Mouse (Mus musculus) thymus, adult 2 months (tissue): ENCODE measurements around the gene Tmem63c. TPM values are rescaled to one million over a fixed set of nuclear protein-coding genes. Genes with fewer than 3 reads are reported as not detected.

Experiments
- DNase-seq: peaks from one replicate; pipeline ENCODE4 v3.0.0; 2021
- H3K27ac ChIP-seq: fragments of 200-500 bp; 2 replicates; pipeline ENCODE4 v1.5.1; 2012; ENCODE audit warnings: low read length, control low read depth; ENCODE audit not compliant: control insufficient read depth, insufficient read depth
- H3K27me3 ChIP-seq: fragments of 200-500 bp; 2 replicates; pipeline ENCODE4 v1.6.1; 2012; ENCODE audit warnings: mild to moderate bottlenecking, low read length, moderate library complexity, mixed read lengths; ENCODE audit not compliant: control insufficient read depth, insufficient read depth
- H3K36me3 ChIP-seq: fragments of 200-500 bp; 2 replicates; pipeline ENCODE4 v1.6.1; 2012; ENCODE audit warnings: mild to moderate bottlenecking, low read length, moderate library complexity; ENCODE audit not compliant: control insufficient read depth, insufficient read depth
- H3K4me1 ChIP-seq: fragments of 200-500 bp; replicated peaks from 2 replicates; pipeline ENCODE4 v1.6.1; 2012; ENCODE audit warnings: low read length; ENCODE audit not compliant: control insufficient read depth, insufficient read depth
- H3K4me3 ChIP-seq: fragments of 200-500 bp; 2 replicates; pipeline ENCODE4 v1.5.1; 2012; ENCODE audit warnings: mild to moderate bottlenecking, low read length, control low read depth, moderate library complexity; ENCODE audit not compliant: control insufficient read depth, insufficient read depth
- CTCF ChIP-seq: fragments of 200-500 bp; IDR thresholded peaks from 2 replicates; pipeline ENCODE4 v1.5.1; 2012; ENCODE audit warnings: mild to moderate bottlenecking, control low read depth, low read length, moderate library complexity, borderline replicate concordance; ENCODE audit not compliant: control insufficient read depth, poor library complexity, insufficient read depth; ENCODE audit errors: extremely low read depth
- POLR2A ChIP-seq: fragments of 200-500 bp; IDR thresholded peaks from 2 replicates; pipeline ENCODE4 v1.6.1; 2012; ENCODE audit warnings: mild to moderate bottlenecking, low read length, control low read depth, moderate library complexity; ENCODE audit not compliant: control insufficient read depth, poor library complexity, insufficient read depth; ENCODE audit errors: extremely low read depth
- WGBS: fragments of 180-500 bp; shearing (Covaris S2); methylation state at CpG from one replicate; pipeline ENCODE4 v1.1.7; 2018; 5-methylcytosine and 5-hydroxymethylcytosine counted together
- polyA plus RNA-seq: library from polyadenylated mRNA; depleted of rRNA; stranded (reverse); fragments of >200 nt; gene quantifications from 2 replicates; pipeline ENCODE4 v1.2.3, GENCODE M21; 2012

Gene Tmem63c
- polyA plus RNA-seq, 1 experiment, result 0.58 TPM

DNA sequence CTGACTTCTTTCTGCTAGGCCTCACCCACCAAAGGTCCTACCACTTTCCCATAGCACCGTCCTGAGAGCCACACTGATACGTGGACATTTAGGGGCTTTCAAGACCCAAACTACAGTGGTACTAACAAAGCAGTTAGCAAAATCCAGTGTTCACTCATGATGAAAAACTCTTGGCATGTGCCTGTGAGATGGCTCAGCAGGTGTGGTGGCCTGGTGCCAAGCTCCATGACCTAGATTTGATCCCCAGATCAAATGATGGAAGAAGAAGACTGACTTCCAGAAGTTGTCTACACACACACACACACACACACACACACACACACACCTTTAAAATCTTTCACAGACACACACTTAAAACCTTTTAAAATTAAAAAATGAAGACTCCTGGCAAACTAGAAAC lies 2.4 kb upstream of the Tmem63c start:
- no peak overlapping the region for H3K4me3 ChIP-seq
- DNase-seq, result no peak
- TF ChIP-seq CTCF (no peak), POLR2A (no peak)
- 86% methylated on average over 2 of the region's 2 CpGs for WGBS
- no peaks in the 10 kb centered on the region for H3K27me3 ChIP-seq
- no peaks in the 10 kb centered on the region for H3K36me3 ChIP-seq
- H3K4me1 ChIP-seq, result no peaks in the 10 kb centered on the region
- H3K27ac ChIP-seq, result no peak overlapping the region

DNA sequence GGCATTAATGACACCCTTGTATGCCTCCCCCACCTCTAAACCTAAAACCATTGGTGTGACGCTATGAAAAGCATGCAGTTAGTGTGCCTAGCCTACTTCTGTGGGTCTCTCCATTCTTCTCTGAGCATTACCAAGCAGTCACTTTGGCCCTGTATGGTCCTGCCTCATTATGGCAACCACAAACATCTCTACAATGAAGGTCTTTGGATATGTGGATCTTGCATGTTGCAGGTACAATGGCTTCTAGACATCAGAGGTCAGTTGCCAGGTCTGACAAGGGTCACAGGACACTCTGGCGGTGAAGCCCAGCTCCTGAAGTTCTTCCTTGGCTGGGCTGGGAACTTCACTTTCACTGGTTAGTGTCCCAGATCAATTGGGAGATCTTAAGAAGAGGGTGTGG lies 866 bp downstream of the Tmem63c start:
- no peaks in the 10 kb centered on the region for H3K4me1 ChIP-seq
- 85% methylated on average over 2 of the region's 2 CpGs for WGBS

DNA sequence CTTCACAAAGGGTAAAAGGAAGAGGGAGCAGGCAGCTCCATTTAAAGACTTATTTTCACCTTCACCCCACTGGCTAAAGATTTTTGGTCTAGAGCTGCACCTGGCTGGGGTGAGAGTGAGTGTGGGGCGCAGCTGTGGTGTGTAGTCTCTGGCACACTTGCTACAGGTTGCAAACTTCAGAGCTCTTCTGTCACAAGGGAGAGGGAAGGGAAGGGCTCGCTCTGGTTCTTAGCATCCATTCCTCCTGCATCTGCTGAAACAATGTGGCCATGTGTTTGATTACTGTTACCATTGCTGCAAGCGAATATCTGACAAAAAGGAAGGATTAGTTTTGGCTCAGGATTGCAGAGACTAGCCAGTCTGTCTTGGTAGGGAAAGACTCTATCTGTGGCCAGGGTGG lies 2.3 kb downstream of the Tmem63c start:
- TF ChIP-seq CTCF, result no peak
- TF ChIP-seq POLR2A, result no peak
- no peak overlapping the region for H3K27ac ChIP-seq
- H3K4me1 ChIP-seq, result no peaks in the 10 kb centered on the region
- H3K27me3 ChIP-seq, result no peaks in the 10 kb centered on the region
- no peak for DNase-seq
- 85% methylated on average over 3 of the region's 3 CpGs for WGBS
- no peaks in the 10 kb centered on the region for H3K36me3 ChIP-seq
- no peak overlapping the region for H3K4me3 ChIP-seq

More for the DNA sequence above, 866 bp downstream of the Tmem63c start:
- Histone ChIP-seq H3K27ac (no peak overlapping the region), H3K4me3 (no peak overlapping the region), H3K36me3 (no peaks in the 10 kb centered on the region), H3K27me3 (no peaks in the 10 kb centered on the region)
- TF ChIP-seq POLR2A (no peak), CTCF (no peak)
- DNase-seq, result no peak

DNA sequence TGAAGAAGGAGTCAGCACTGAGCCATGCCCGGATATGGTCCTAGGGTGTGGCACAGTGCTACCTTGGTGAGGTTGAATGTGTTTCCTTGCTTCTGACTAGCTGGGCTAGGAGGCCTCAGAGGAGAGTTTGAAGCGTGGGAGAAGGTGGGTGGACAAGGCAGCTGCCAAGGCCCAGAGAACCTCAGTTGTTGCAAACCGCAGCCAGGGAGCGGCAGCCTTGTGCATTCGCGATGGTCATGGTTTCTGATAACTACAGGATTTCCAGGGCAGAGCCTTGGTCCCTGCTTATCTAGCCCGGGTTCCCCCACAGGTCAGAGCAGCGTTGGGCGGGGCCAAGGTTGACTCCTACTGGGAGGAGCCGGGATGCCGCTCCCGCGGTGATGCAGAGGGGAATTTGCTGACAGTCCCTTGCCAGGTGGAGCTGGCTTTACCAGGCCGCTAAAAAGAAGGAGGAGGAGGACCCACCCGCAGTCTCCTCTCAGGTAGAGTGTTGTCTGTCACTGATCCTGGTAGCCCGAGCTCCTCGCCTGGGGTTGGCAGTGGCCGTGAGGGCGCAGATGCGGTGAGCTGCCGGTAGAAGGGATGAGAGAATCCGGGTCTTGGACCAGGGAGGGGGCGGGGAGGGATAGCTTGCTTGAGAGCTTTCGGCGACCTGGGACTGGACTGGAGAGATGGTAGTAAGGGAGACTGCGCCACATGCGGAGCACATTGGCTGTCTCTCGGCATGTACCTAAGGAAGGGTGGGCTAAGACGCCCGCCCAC lies 5.2 kb downstream of the Tmem63c start:
- Histone ChIP-seq H3K4me1 (no peaks in the 10 kb centered on the region), H3K27me3 (no peaks in the 10 kb centered on the region), H3K27ac (no peak overlapping the region), H3K4me3 (no peak overlapping the region), H3K36me3 (no peaks in the 10 kb centered on the region)
- no peak for DNase-seq
- WGBS, result 12% methylated on average over 30 of the region's 30 CpGs
- TF ChIP-seq POLR2A (no peak), CTCF (no peak)

DNA sequence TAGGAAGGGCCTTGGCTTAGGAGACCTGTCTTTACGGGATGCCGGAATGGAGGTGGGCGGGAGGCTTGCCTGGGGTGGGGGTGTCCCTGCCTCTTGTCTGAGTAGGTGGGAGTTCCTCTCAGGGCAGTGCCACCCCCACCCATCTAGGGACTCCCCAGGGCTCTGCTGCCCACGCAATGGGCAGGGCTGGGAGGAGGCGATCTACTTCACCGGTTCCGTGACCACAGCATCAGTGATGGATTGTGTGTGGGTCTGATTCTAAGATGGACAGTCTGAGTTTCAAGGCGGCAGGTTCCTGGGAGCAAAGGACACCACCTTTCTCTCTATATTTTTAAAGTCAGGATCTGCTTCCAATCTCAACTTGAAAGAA lies 5.7 kb downstream of the Tmem63c start:
- Histone ChIP-seq H3K27me3 (no peaks in the 10 kb centered on the region), H3K4me1 (no peaks in the 10 kb centered on the region), H3K4me3 (no peak overlapping the region), H3K36me3 (no peaks in the 10 kb centered on the region), H3K27ac (no peak overlapping the region)
- 29% methylated on average over 8 of the region's 8 CpGs for WGBS
- no peak for DNase-seq
- no peak for TF ChIP-seq CTCF
- TF ChIP-seq POLR2A, result no peak

DNA sequence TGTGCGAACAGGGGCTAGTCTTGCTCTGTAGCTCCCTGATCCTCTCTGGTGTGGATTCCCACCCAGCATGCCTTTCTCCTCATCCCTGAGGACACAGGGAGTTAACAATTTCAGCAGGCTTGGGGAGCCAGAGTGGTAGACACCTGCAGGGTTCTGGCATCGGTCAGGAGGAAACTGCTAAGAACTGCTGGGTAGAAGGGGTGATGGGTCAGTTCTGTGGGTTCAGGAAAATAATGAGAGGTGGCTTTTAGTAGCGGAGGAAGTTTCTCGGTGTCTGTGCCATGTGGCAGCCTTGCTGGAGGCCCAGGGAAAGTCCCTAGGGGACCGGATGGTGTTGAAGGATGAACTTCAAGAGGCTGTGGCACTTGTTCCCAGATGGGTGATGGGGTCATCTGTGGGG lies 6.3 kb downstream of the Tmem63c start:
- TF ChIP-seq POLR2A (no peak), CTCF (no peak)

DNA sequence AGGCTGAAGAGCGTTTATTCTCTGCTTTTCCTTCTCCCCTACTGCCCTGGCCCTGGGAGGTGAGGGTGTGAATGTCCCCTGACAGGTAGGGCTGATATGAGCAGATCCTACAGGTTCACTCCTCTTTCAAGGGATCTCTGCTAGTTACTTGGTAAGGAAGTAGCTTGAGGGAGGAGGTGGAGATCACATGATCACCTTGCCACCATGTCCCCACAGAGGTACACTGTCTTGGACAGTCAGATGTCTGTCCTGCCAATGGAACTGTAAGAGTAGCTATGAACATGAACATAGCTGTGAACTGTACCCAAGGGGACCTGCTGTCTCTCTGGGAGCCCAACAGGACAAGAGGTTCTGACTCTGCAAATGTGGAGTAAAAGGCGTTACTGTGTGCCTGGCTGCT lies 6.9 kb downstream of the Tmem63c start:
- no peaks in the 10 kb centered on the region for H3K4me1 ChIP-seq
- no peak overlapping the region for H3K27ac ChIP-seq
- no peaks in the 10 kb centered on the region for H3K36me3 ChIP-seq
- no peak for DNase-seq
- no peaks in the 10 kb centered on the region for H3K27me3 ChIP-seq
- TF ChIP-seq POLR2A, result no peak
- TF ChIP-seq CTCF, result no peak
- no peak overlapping the region for H3K4me3 ChIP-seq
- 85% methylated on average over 2 of the region's 2 CpGs for WGBS

More for the DNA sequence above, 6.3 kb downstream of the Tmem63c start:
- Histone ChIP-seq H3K27me3 (no peaks in the 10 kb centered on the region), H3K36me3 (no peaks in the 10 kb centered on the region), H3K4me3 (no peak overlapping the region), H3K4me1 (no peaks in the 10 kb centered on the region), H3K27ac (no peak overlapping the region)
- DNase-seq, result no peak
- 45% methylated on average over 5 of the region's 5 CpGs for WGBS
